Mouse (Mus musculus) MEL (cell line): ENCODE results near the gene Fgf13. TPM values are rescaled to one million over a fixed set of nuclear protein-coding genes. Genes with fewer than 3 reads are reported as not detected.

Experiments
- DNase-seq: peaks from one replicate; pipeline ENCODE4 v3.0.0; 2011; ENCODE audit warnings: low read depth, low spot score
- H3K27ac ChIP-seq: 2 replicates; pipeline ENCODE4 v1.5.1; 2012; ENCODE audit warnings: low read depth, mild to moderate bottlenecking, control low read depth, low read length, moderate library complexity; ENCODE audit not compliant: control insufficient read depth
- H3K27me3 ChIP-seq, 2 experiments: fragments of 150-350 bp in 1 of 2; sonication (generic) in 1 of 2; 2 replicates each; pipeline ENCODE4 v1.6.1; 2012; ENCODE audit warnings: low read length in 2 of 2, mild to moderate bottlenecking in 2 of 2, improper control_type of control experiment in 1 of 2, moderate library complexity in 1 of 2; ENCODE audit not compliant: insufficient read depth in 2 of 2, control insufficient read depth in 1 of 2
- H3K36me3 ChIP-seq, 2 experiments: 2 replicates each; pipeline ENCODE4 v1.6.1; 2012 to 2014; ENCODE audit warnings: low read length in 2 of 2, improper control_type of control experiment in 1 of 2, inconsistent platforms in 1 of 2, mild to moderate bottlenecking in 1 of 2; ENCODE audit not compliant: insufficient read depth in 2 of 2, control insufficient read depth in 1 of 2
- H3K4me1 ChIP-seq, 2 experiments: fragments of 150-350 bp in 1 of 2; sonication (generic) in 1 of 2; 2 replicates each; pipeline ENCODE4 v1.6.1; 2012; ENCODE audit warnings: low read length in 2 of 2, improper control_type of control experiment in 1 of 2, mild to moderate bottlenecking in 1 of 2; ENCODE audit not compliant: insufficient read depth in 2 of 2, control insufficient read depth in 1 of 2
- H3K4me3 ChIP-seq, 2 experiments: fragments of 150-350 bp in 1 of 2; sonication (generic) in 1 of 2; 2 replicates each; pipeline ENCODE4 v1.5.1; 2012; ENCODE audit warnings: low read depth in 2 of 2, low read length in 2 of 2, mild to moderate bottlenecking in 2 of 2, moderate library complexity in 2 of 2, control low read depth in 1 of 2, improper control_type of control experiment in 1 of 2; ENCODE audit not compliant: control insufficient read depth in 1 of 2, insufficient read depth in 1 of 2
- H3K79me2 ChIP-seq: 2 replicates; pipeline ENCODE4 v1.6.1; 2012; ENCODE audit warnings: mild to moderate bottlenecking, low read length, moderate library complexity; ENCODE audit not compliant: control insufficient read depth, poor library complexity, insufficient read depth
- H3K9ac ChIP-seq: 2 replicates; pipeline ENCODE4 v1.6.1; 2012; ENCODE audit warnings: low read depth, mild to moderate bottlenecking, control low read depth, low read length, moderate library complexity; ENCODE audit not compliant: control insufficient read depth, poor library complexity, severe bottlenecking
- H3K9me3 ChIP-seq: fragments of 150-350 bp; sonication (generic); replicated peaks from 2 replicates; pipeline ENCODE4 v1.6.1; 2012; ENCODE audit warnings: mild to moderate bottlenecking, low read length, improper control_type of control experiment, moderate library complexity; ENCODE audit not compliant: insufficient read depth
- ELF1 ChIP-seq: IDR thresholded peaks from 2 replicates; pipeline ENCODE4 v1.6.1; 2014; ENCODE audit warnings: low read depth, mild to moderate bottlenecking, inconsistent platforms, low read length, improper control_type of control experiment, moderate library complexity
- GABPA ChIP-seq: IDR thresholded peaks from 2 replicates; pipeline ENCODE4 v1.6.1; 2012; ENCODE audit warnings: low read depth, mild to moderate bottlenecking, inconsistent platforms, low read length, improper control_type of control experiment, moderate library complexity
- HCFC1 ChIP-seq: IDR thresholded peaks from 2 replicates; pipeline ENCODE4 v1.6.1; 2012; ENCODE audit warnings: low read depth, mild to moderate bottlenecking, inconsistent platforms, low read length, improper control_type of control experiment, moderate library complexity
- JUND ChIP-seq: IDR thresholded peaks from 2 replicates; pipeline ENCODE4 v1.6.1; 2011; ENCODE audit warnings: low read depth, mild to moderate bottlenecking, improper control_type of control experiment, low read length
- MAFK ChIP-seq: IDR thresholded peaks from 2 replicates; pipeline ENCODE4 v1.6.1; 2011; ENCODE audit warnings: low read depth, mild to moderate bottlenecking, low read length, improper control_type of control experiment, borderline replicate concordance
- MAX ChIP-seq: IDR thresholded peaks from 2 replicates; pipeline ENCODE4 v1.6.1; 2011; ENCODE audit warnings: low read length, improper control_type of control experiment
- MAZ ChIP-seq: IDR thresholded peaks from 2 replicates; pipeline ENCODE4 v1.6.1; 2012; ENCODE audit warnings: low read depth, mild to moderate bottlenecking, inconsistent platforms, low read length, improper control_type of control experiment
- MEF2A ChIP-seq: IDR thresholded peaks from 2 replicates; pipeline ENCODE4 v1.6.1; 2014; ENCODE audit warnings: low read depth, mild to moderate bottlenecking, inconsistent platforms, low read length, improper control_type of control experiment; ENCODE audit not compliant: poor library complexity, insufficient replicate concordance, severe bottlenecking; ENCODE audit errors: extremely low read depth
- MXI1 ChIP-seq: IDR thresholded peaks from 2 replicates; pipeline ENCODE4 v1.6.1; 2011; ENCODE audit warnings: mild to moderate bottlenecking, low read depth, low read length, improper control_type of control experiment
- MYB ChIP-seq: IDR thresholded peaks from 2 replicates; pipeline ENCODE4 v1.6.1; 2011; ENCODE audit warnings: mild to moderate bottlenecking, low read depth, low read length, improper control_type of control experiment
- MYC ChIP-seq: IDR thresholded peaks from 2 replicates; pipeline ENCODE4 v1.6.1; 2011; ENCODE audit warnings: low read depth, mild to moderate bottlenecking, low read length, improper control_type of control experiment, moderate library complexity
- NELFE ChIP-seq: IDR thresholded peaks from 2 replicates; pipeline ENCODE4 v1.6.1; 2011; ENCODE audit warnings: low read depth, low read length, improper control_type of control experiment
- POLR2AphosphoS2 ChIP-seq: IDR thresholded peaks from 2 replicates; pipeline ENCODE4 v1.6.1; 2011; ENCODE audit warnings: low read length, improper control_type of control experiment
- TAL1 ChIP-seq: IDR thresholded peaks from 2 replicates; pipeline ENCODE4 v1.6.1; 2012; ENCODE audit warnings: mild to moderate bottlenecking, inconsistent platforms, low read length, moderate library complexity, mixed read lengths
- USF1 ChIP-seq: IDR thresholded peaks from 2 replicates; pipeline ENCODE4 v1.6.1; 2014; ENCODE audit warnings: low read depth, mild to moderate bottlenecking, inconsistent platforms, low read length, improper control_type of control experiment, moderate library complexity
- ZMIZ1 ChIP-seq: IDR thresholded peaks from 2 replicates; pipeline ENCODE4 v1.6.1; 2012; ENCODE audit warnings: low read depth, mild to moderate bottlenecking, inconsistent platforms, low read length, improper control_type of control experiment, moderate library complexity
- polyA plus RNA-seq, 2 experiments: library from polyadenylated mRNA; stranded (reverse) in 1 of 2; unstranded in 1 of 2; fragments of >175 nt in 1 of 2; fragments of >200 nt in 1 of 2; gene quantifications; 2 replicates each; pipeline versions ENCODE4 v1.2.1 to v1.2.4; 2012; ENCODE audit warnings: low replicate concordance in 2 of 2, low read depth in 1 of 2; ENCODE audit not compliant: insufficient read length in 2 of 2, insufficient read depth in 1 of 2, missing spikeins in 1 of 2
- total RNA-seq: library from RNA; depleted of rRNA; stranded (reverse); fragments of 300-350 nt; gene quantifications from 2 replicates; pipeline ENCODE4 v1.2.3, GENCODE M21; 2012

The Fgf13 gene
- total and polyA plus RNA-seq, 3 experiments: not detected

- H3K9ac ChIP-seq: no peak overlapping the region
- no peaks in the 10 kb centered on the region for H3K79me2 ChIP-seq
- H3K36me3 ChIP-seq: no peaks in the 10 kb centered on the region
- no peaks in the 10 kb centered on the region for H3K4me1 ChIP-seq
- no peaks in the 10 kb centered on the region for H3K9me3 ChIP-seq
- H3K27me3 ChIP-seq: no peaks in the 10 kb centered on the region
- H3K4me3 ChIP-seq: no peak overlapping the region
- DNase-seq: no peak
- H3K27ac ChIP-seq: no peak overlapping the region
- TF ChIP-seq ELF1: no peak
- no peak for TF ChIP-seq MXI1
- TF ChIP-seq MYB: no peak
- TF ChIP-seq MAZ: no peak
- TF ChIP-seq NELFE: no peak
- TF ChIP-seq MAFK: no peak
Measured at GRCm38 (mm10) chrX:59566826-59567694, 811 bp downstream of the Fgf13 start.

DNA sequence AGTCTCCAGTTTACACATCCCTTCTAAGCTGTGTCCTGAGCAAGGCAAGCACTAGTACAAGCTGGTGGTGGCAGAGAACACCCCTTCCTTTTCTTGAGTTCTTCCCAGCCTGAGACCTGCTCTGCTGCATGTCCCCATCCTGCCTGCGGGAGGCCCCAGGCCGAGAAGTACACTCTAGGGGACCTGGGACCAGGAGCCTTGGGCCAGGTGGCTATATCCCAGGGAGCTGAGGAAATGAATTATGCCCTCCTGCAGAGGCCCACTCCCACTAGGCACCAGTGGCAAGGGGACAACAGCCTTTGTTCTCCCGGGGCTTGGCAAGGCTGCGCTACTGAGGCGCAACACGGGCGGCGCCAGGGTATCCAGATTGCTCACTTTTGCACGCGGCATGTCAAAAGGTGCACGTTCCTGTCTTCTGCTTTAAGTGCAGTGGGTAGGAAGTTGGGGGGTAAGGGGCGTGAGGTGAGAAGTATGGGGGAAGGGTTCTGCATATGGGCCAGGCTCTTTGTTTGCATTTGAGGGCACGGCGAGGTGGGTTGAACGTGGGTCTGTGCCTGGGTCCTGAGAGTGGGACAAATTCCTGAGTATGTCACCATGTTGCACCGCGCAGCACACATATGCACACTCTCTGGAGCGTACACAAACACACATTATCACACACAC is 1.7 kb downstream of the Fgf13 start:
- no peak overlapping the region for H3K4me3 ChIP-seq
- no peaks in the 10 kb centered on the region for H3K79me2 ChIP-seq
- H3K9ac ChIP-seq: no peak overlapping the region
- H3K27me3 ChIP-seq: no peaks in the 10 kb centered on the region
- no peaks in the 10 kb centered on the region for H3K4me1 ChIP-seq
- no peak for DNase-seq
- no peak overlapping the region for H3K27ac ChIP-seq
- no peak for TF ChIP-seq GABPA
- TF ChIP-seq POLR2AphosphoS2: no peak
- TF ChIP-seq NELFE: no peak
- no peak for TF ChIP-seq HCFC1
- no peak for TF ChIP-seq MAX
- TF ChIP-seq ZMIZ1: no peak
- no peak for TF ChIP-seq MYC
- no peak for TF ChIP-seq USF1
- no peak for TF ChIP-seq MEF2A
- TF ChIP-seq MAFK: no peak
- no peak for TF ChIP-seq JUND
- TF ChIP-seq MXI1: no peak
- TF ChIP-seq TAL1: no peak
- no peaks in the 10 kb centered on the region for H3K9me3 ChIP-seq
- H3K36me3 ChIP-seq: no peaks in the 10 kb centered on the region
